Mouse (Mus musculus) erythroblast, embryonic 14.5 days (primary cell): ENCODE data around the gene Cops8.

Source experiments
- GATA1 ChIP-seq: IDR thresholded peaks from 2 replicates; pipeline ENCODE4 v1.6.1; 2012; ENCODE audit warnings: low read length, inconsistent platforms, mixed read lengths
- TAL1 ChIP-seq: IDR thresholded peaks from 3 replicates; pipeline ENCODE4 v1.6.1; 2012; ENCODE audit warnings: low read length, inconsistent platforms, mixed read lengths

GRCm38 (mm10) chr1:90638335-90638734 lies 35.6 kb downstream of the Cops8 start:
- TF ChIP-seq GATA1 (no peak), TAL1 (no peak)
